Mouse (Mus musculus): ENCODE measurements at regions not wholly inside any gene's neighbourhood (a gene's known extent, or its start where the extent isn't known, plus 50 kb on each side); places are given as distances from the start of the nearest gene placed in this dataset.

GRCm38 (mm10) chr5:56943899-56944298, 773.9 kb upstream of the Pcdh7 start:
- DNase-seq, result peak; percentile 15

GRCm38 (mm10) chr5:56952799-56953498, 764.8 kb upstream of the Pcdh7 start:
- no peak for DNase-seq
